Mouse (Mus musculus) E14TG2a.4 (cell line): ENCODE results near the gene Gnas.

Experiments used
- CTCF ChIP-seq: conservative IDR thresholded peaks from 2 replicates; pipeline ENCODE4 v1.5.1; 2014; ENCODE audit warnings: low read length
- NANOG ChIP-seq: IDR thresholded peaks from 2 replicates; pipeline ENCODE4 v1.6.1; 2014; ENCODE audit warnings: borderline replicate concordance, low read length, mixed read lengths
- POU5F1 ChIP-seq: IDR thresholded peaks from 2 replicates; pipeline ENCODE4 v1.6.1; 2014; ENCODE audit warnings: low read length, borderline replicate concordance

- no peak for TF ChIP-seq CTCF
- no peak for TF ChIP-seq NANOG
- no peak for TF ChIP-seq POU5F1
These were observed 59.4 kb downstream of the Gnas start for GRCm38 (mm10) chr2:174343566-174343965.
